Mouse (Mus musculus): Measurements from ENCODE around the gene Acsf3. TPM values are rescaled to one million over a fixed set of nuclear protein-coding genes. Genes with fewer than 3 reads are reported as not detected.

The Acsf3 gene
- polyA plus RNA-seq, 1 experiment: 30.5 TPM

GRCm38 (mm10) chr8:122845662-122846061, 70.4 kb downstream of the Acsf3 start:
- 47% methylated on average over 4 of the region's 4 CpGs for WGBS
- DNase-seq (ENCODE audit: low read depth, low spot score): no peak

- DNase-seq (ENCODE audit: low read depth, low spot score): no peak
These were observed 72.7 kb downstream of the Acsf3 start, which contains the start of gene Cdh15 for GRCm38 (mm10) chr8:122847829-122848561. Cdh15 (plus strand) TSS chr8:122847966.

DNA sequence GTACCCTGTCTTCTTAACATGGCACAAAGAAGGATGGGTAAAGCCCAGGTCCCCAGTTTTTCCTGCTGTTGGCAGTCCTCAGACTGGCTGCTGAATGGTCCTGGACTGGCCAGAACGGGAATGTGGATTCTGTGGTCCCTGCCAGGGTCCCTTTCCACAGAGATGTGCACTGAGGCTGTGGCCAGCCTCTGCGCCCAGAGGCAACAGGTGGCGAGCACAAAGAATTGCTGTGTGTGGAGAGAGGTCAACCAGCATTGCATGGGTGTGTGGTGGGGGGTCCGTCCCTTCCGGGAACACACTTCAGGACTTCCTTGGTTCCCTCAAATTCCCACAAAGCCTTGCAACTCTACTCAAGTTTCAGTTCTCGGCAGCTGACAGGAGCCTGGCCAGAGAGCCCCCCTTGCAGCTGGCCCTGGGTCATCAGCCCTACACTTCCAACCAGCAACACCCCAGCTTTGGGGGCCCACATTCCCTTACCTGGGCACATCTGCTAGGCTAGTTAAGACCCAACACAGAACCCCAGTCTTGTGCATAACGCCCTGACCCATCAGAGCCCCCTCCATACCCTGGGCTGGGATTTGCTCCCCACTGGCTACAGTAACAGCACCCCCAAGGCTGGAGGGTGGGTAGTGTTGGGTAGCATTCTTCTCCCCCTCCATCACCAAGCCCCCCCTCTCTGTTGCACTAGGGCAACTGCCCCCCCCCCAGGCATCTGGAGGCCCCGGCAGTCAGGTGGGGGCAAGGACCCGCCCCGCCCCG, 74.0 kb downstream of the Acsf3 start:
- 67% methylated on average over 11 of the region's 11 CpGs for WGBS

More at GRCm38 (mm10) chr8:122847829-122848561, 72.7 kb downstream of the Acsf3 start, which contains the start of gene Cdh15:
- 18% methylated on average over 17 of the region's 18 CpGs for WGBS

DNA sequence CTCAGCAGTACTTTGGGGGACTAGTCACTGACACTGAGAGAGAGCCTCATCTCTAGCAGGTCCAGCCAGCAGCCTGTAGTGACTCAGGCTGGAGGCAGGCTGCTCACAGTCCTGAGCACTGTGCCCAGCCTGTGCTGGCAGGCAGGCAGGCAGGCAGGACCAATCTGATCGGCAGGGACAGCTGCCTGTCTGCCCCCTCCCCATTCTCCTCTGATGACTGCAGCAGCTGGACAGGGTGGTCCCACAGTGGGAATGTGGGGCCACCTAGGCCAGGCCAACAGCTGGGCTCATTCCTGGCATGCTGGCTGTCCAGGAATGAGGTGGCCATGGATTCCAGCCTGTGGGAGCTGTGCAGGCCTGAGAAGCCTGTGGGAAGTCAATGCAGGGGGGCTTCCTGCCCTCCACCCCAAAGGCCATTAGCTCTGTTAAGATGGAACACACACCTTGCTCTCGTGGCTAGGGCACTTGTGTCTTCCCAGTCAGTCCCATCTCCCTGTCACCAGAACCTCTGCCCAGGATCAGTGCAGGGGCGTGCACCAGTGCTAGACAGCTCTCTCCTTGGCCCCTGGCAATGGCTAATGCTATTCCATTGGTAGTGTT, 75.5 kb downstream of the Acsf3 start:
- DNase-seq (ENCODE audit: low read depth, low spot score): no peak
- 68% methylated on average over 3 of the region's 3 CpGs for WGBS

More for the DNA sequence above, 74.0 kb downstream of the Acsf3 start:
- no peak for DNase-seq (ENCODE audit: low read depth, low spot score)

- WGBS: 69% methylated on average over 12 of the region's 12 CpGs
- no peak for DNase-seq (ENCODE audit: low read depth, low spot score)
These were observed 76.6 kb downstream of the Acsf3 start for GRCm38 (mm10) chr8:122851692-122852545.

- no peak for DNase-seq (ENCODE audit: low read depth, low spot score)
- WGBS: 79% methylated on average over 1 of the region's 1 CpGs
These were observed 77.2 kb downstream of the Acsf3 start for GRCm38 (mm10) chr8:122852546-122852905.

- WGBS: 23% methylated on average over 11 of the region's 11 CpGs
- no peak for DNase-seq (ENCODE audit: low read depth, low spot score)
These were observed 78.1 kb downstream of the Acsf3 start for GRCm38 (mm10) chr8:122853340-122853771.

- no peak for DNase-seq (ENCODE audit: low read depth, low spot score)
- WGBS: 55% methylated on average over 7 of the region's 7 CpGs
These were observed 79.1 kb downstream of the Acsf3 start for GRCm38 (mm10) chr8:122854388-122854787.

DNA sequence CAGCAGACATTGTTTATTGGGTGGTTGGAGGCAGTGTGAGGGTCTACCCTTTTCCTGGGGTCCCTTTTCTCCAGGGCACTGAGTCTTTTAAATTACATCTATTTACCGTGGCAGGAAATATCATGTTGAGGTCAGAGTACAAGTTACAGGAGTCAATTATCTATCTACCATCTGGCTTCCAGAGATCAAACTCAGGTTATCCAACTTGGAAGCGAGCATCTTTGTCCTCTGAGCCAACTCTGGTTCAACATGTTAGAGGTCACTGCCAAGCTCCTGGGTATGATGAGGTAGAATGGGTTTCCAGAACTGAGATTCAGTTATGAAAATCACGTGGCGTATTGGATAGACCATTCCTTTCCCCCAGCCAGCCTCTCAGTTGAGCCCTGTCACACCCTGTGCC, 79.8 kb downstream of the Acsf3 start:
- no peak for DNase-seq (ENCODE audit: low read depth, low spot score)
- WGBS: 58% methylated on average over 4 of the region's 4 CpGs

DNA sequence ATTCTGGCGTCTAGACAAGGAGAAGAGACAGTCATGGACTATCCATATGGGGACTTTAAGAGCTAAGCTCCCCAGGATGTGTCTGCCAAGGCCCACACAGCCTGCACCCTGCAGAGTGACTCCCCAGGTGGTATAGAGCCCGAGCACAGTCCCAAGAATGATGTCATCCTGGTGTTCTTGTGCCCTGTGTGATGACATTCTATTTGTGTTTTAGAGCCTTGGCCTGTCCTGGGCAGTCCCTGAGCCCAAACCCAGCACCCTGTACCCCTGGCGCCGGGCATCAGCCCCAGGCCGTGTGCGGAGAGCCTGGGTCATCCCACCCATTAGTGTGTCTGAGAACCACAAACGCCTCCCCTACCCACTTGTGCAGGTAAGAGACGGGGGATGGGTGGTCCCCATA, 81.0 kb downstream of the Acsf3 start:
- WGBS: 78% methylated on average over 8 of the region's 8 CpGs
- DNase-seq (ENCODE audit: low read depth, low spot score): no peak

GRCm38 (mm10) chr8:122859843-122860242, 84.6 kb downstream of the Acsf3 start:
- no peak for DNase-seq (ENCODE audit: low read depth, low spot score)
- 31% methylated on average over 13 of the region's 13 CpGs for WGBS

GRCm38 (mm10) chr8:122864719-122865129, 89.4 kb downstream of the Acsf3 start:
- DNase-seq (ENCODE audit: low read depth, low spot score): no peak
- WGBS: 61% methylated on average over 26 of the region's 26 CpGs

GRCm38 (mm10) chr8:122865441-122865840, 90.2 kb downstream of the Acsf3 start:
- DNase-seq (ENCODE audit: low read depth, low spot score): no peak
- 66% methylated on average over 10 of the region's 10 CpGs for WGBS

- WGBS: 58% methylated on average over 8 of the region's 8 CpGs
- no peak for DNase-seq (ENCODE audit: low read depth, low spot score)
These were observed 90.9 kb downstream of the Acsf3 start for GRCm38 (mm10) chr8:122866231-122866630.

Other genes starting within 250 kb of the Acsf3 start
- 35.4 and 38.3 TPM in 2 replicates for gene Piezo1, start 224.2 kb upstream of the Acsf3 start, polyA plus RNA-seq (2012; rRNA removed)
- gene Cdt1, start 207.5 kb upstream of the Acsf3 start, polyA plus RNA-seq (2012; rRNA removed): 42.7 and 43.0 TPM in 2 replicates
- gene Aprt, start 198.6 kb upstream of the Acsf3 start, polyA plus RNA-seq (2012; rRNA removed): 318 and 399 TPM in 2 replicates
- gene Galns, start 164.0 kb upstream of the Acsf3 start, polyA plus RNA-seq (2012; rRNA removed): 19.1 and 24.5 TPM in 2 replicates
- 165 and 169 TPM in 2 replicates for gene Trappc2l, start 163.8 kb upstream of the Acsf3 start, polyA plus RNA-seq (2012; rRNA removed)
- 0.07 and 0.10 TPM in 2 replicates for gene Pabpn1l, start 152.7 kb upstream of the Acsf3 start, polyA plus RNA-seq (2012; rRNA removed)
- gene Cbfa2t3, start 76.4 kb upstream of the Acsf3 start, polyA plus RNA-seq (2012; rRNA removed): 5.7 and 6.3 TPM in 2 replicates
- 0.05 TPM in 1 of 2 replicates, not detected in the other for gene Cdh15, start 72.5 kb downstream of the Acsf3 start, polyA plus RNA-seq (2012; rRNA removed)

All from large intestine, adult 2 months (tissue).